Mouse (Mus musculus) ES-Bruce4 (cell line): ENCODE results near the gene Sf3b5. TPM values are rescaled to one million over a fixed set of nuclear protein-coding genes. Genes with fewer than 3 reads are reported as not detected.

Experiments used
- H3K27ac ChIP-seq: 2 replicates; pipeline ENCODE4 v1.5.1; 2012; ENCODE audit warnings: low read length, inconsistent platforms; ENCODE audit not compliant: insufficient read depth
- H3K27me3 ChIP-seq: 2 replicates; pipeline ENCODE4 v1.6.1; 2012; ENCODE audit warnings: mild to moderate bottlenecking, low read length, inconsistent platforms; ENCODE audit not compliant: control insufficient read depth, poor library complexity, insufficient read depth, severe bottlenecking
- H3K36me3 ChIP-seq: 2 replicates; pipeline ENCODE4 v1.6.1; 2012; ENCODE audit warnings: inconsistent platforms, mild to moderate bottlenecking, low read length, moderate library complexity; ENCODE audit not compliant: control insufficient read depth, poor library complexity, insufficient read depth, severe bottlenecking
- H3K4me1 ChIP-seq: one replicate; pipeline ENCODE4 v1.8.1; 2011; ENCODE audit warnings: low read length; ENCODE audit not compliant: control insufficient read depth, insufficient read depth
- H3K4me3 ChIP-seq: 2 replicates; pipeline ENCODE4 v1.5.1; 2011; ENCODE audit warnings: low read depth, mild to moderate bottlenecking, low read length
- H3K9ac ChIP-seq: 2 replicates; pipeline ENCODE4 v1.6.1; 2012; ENCODE audit warnings: low read depth, mild to moderate bottlenecking, inconsistent platforms; ENCODE audit not compliant: poor library complexity, severe bottlenecking
- H3K9me3 ChIP-seq: replicated peaks from 2 replicates; pipeline ENCODE4 v1.6.1; 2012; ENCODE audit warnings: mild to moderate bottlenecking, low read length, inconsistent platforms; ENCODE audit not compliant: control insufficient read depth, poor library complexity, insufficient read depth, severe bottlenecking
- CTCF ChIP-seq: IDR thresholded peaks from one replicate; pipeline ENCODE4 v1.8.1; 2011; ENCODE audit warnings: low read depth, low read length
- EP300 ChIP-seq: IDR thresholded peaks from 2 replicates; pipeline ENCODE4 v1.6.1; 2011; ENCODE audit warnings: low read depth, low read length; ENCODE audit not compliant: insufficient read depth
- POLR2A ChIP-seq: IDR thresholded peaks from one replicate; pipeline ENCODE4 v1.8.1; 2011; ENCODE audit warnings: low read length; ENCODE audit not compliant: insufficient read depth
- polyA plus RNA-seq: library from polyadenylated mRNA; stranded (reverse); fragments of >200 nt; gene quantifications from 2 replicates; pipeline ENCODE4 v1.2.4, GENCODE M21; 2011; ENCODE audit warnings: low read depth; ENCODE audit not compliant: missing spikeins, insufficient read depth, insufficient read length

The Sf3b5 gene
- polyA plus RNA-seq, 1 experiment, result 20.1 TPM

- Histone ChIP-seq H3K9me3 (no peaks in the 10 kb centered on the region), H3K27ac (no peak overlapping the region), H3K9ac (no peak overlapping the region), H3K36me3 (no peaks in the 10 kb centered on the region), H3K4me1 (no peaks in the 10 kb centered on the region), H3K27me3 (no peaks in the 10 kb centered on the region; the same call in 1 of the 2 replicates), H3K4me3 (no peak overlapping the region)
- TF ChIP-seq EP300, result no peak
- TF ChIP-seq POLR2A, result no peak
- no peak for TF ChIP-seq CTCF
These were observed 27.3 kb upstream of the Sf3b5 start for GRCm38 (mm10) chr10:12977787-12978212.

- Histone ChIP-seq H3K4me1 (no peaks in the 10 kb centered on the region), H3K4me3 (no peak overlapping the region), H3K27me3 (no peaks in the 10 kb centered on the region; the same call in 1 of the 2 replicates), H3K27ac (no peak overlapping the region), H3K36me3 (no peaks in the 10 kb centered on the region), H3K9me3 (no peaks in the 10 kb centered on the region), H3K9ac (no peak overlapping the region)
- no peak for TF ChIP-seq EP300
- TF ChIP-seq CTCF, result no peak
- no peak for TF ChIP-seq POLR2A
These were observed 24.1 kb upstream of the Sf3b5 start for GRCm38 (mm10) chr10:12981071-12981470.

- no peak for TF ChIP-seq EP300
- H3K36me3 ChIP-seq, result no peaks in the 10 kb centered on the region
- no peak overlapping the region for H3K4me3 ChIP-seq
- no peak overlapping the region for H3K27ac ChIP-seq
- no peak overlapping the region for H3K9ac ChIP-seq
- no peaks in the 10 kb centered on the region for H3K27me3 ChIP-seq
- H3K9me3 ChIP-seq, result no peaks in the 10 kb centered on the region
- H3K4me1 ChIP-seq, result no peaks in the 10 kb centered on the region
These were observed 21.6 kb upstream of the Sf3b5 start for GRCm38 (mm10) chr10:12983516-12983915.

GRCm38 (mm10) chr10:12985028-12985427 is 20.1 kb upstream of the Sf3b5 start:
- Histone ChIP-seq H3K4me1 (no peaks in the 10 kb centered on the region), H3K9ac (no peak overlapping the region), H3K4me3 (no peak overlapping the region), H3K36me3 (no peaks in the 10 kb centered on the region), H3K27ac (no peak overlapping the region), H3K27me3 (no peaks in the 10 kb centered on the region), H3K9me3 (no peaks in the 10 kb centered on the region)
- TF ChIP-seq POLR2A (no peak), EP300 (no peak)

- H3K4me1 ChIP-seq, result no peaks in the 10 kb centered on the region
- no peaks in the 10 kb centered on the region for H3K9me3 ChIP-seq
- H3K27me3 ChIP-seq, result no peaks in the 10 kb centered on the region
- H3K9ac ChIP-seq, result no peak overlapping the region
- TF ChIP-seq POLR2A, result no peak
- no peak for TF ChIP-seq CTCF
- TF ChIP-seq EP300, result no peak
- H3K36me3 ChIP-seq, result no peaks in the 10 kb centered on the region
- no peak overlapping the region for H3K4me3 ChIP-seq
- H3K27ac ChIP-seq, result no peak overlapping the region
These were observed 18.7 kb upstream of the Sf3b5 start for GRCm38 (mm10) chr10:12986485-12986884.

GRCm38 (mm10) chr10:12986943-12987342 is 18.2 kb upstream of the Sf3b5 start:
- Histone ChIP-seq H3K4me3 (no peak overlapping the region), H3K4me1 (no peaks in the 10 kb centered on the region), H3K9me3 (no peaks in the 10 kb centered on the region), H3K27me3 (no peaks in the 10 kb centered on the region), H3K9ac (no peak overlapping the region), H3K27ac (no peak overlapping the region), H3K36me3 (no peaks in the 10 kb centered on the region)
- TF ChIP-seq CTCF, result no peak
- TF ChIP-seq EP300, result no peak
- TF ChIP-seq POLR2A, result no peak
